In the genomic region with DNA sequence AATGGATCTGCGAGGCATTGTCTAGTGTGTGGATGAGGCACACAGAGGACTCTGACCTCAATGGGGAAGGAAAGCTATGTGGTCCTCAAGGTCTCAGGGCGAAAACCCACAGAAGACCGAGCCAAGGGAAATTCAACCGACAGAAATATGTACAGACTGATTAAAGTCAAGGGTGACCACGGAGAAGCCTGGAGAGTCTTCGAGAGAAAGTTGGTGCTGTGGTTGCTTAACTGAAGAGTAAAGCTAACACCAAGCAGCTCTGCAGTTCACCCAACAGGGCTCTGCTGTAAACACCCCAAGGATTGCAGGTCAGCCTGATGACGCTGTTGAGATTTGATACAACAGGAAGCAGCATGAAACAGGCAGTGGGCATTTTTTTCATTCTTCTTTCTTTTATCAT, we compare ENCODE assay signal across 17 mouse cellular contexts. TPM values are rescaled to one million over a fixed set of nuclear protein-coding genes. Genes with fewer than 3 reads are reported as not detected.
DNase-seq lines count a peak whose midpoint lies in the region; ATAC-seq lines count a peak whose summit lies in the region.
"Had no signal": no experiment of that assay in that cellular context is flagged by ENCODE, and none has a peak within 500 bp of the region (broad histone marks: within the 10 kb centered on the region; RNA-seq: fewer than 3 reads in every experiment).

No protein-coding gene starts in this region.

- no peak overlapping the region for H3K4me2 ChIP-seq in liver, embryonic 15.5 days
- H3K4me2 ChIP-seq: heart, embryonic 12.5 days; hindbrain, embryonic 12.5 days; lung, embryonic 14.5 days had no signal

- H3K27me3 ChIP-seq in liver, embryonic 15.5 days: no peaks in the 10 kb centered on the region
- H3K27me3 ChIP-seq: heart, embryonic 12.5 days; hindbrain, embryonic 12.5 days had no signal

- H3K9me3 ChIP-seq in liver, embryonic 15.5 days (replicated peaks): no peaks in the 10 kb centered on the region
- H3K9me3 ChIP-seq: forebrain, embryonic 10.5 days; heart, embryonic 12.5 days; hindbrain, embryonic 12.5 days had no signal

- H3K27ac ChIP-seq in liver, embryonic 15.5 days (replicated peaks): peak overlapping the region; percentile 45; the same call in 1 of the 2 replicates
- H3K27ac ChIP-seq: forebrain, embryonic 10.5 days; hindbrain, embryonic 12.5 days; stomach, postnatal 0 days had no signal

- ATAC-seq in liver, embryonic 15.5 days (ENCODE audit: insufficient read depth): no peak
- ATAC-seq: intestine, embryonic 16.5 days had no signal

- no peak overlapping the region for H3K9ac ChIP-seq in liver, embryonic 15.5 days
- H3K9ac ChIP-seq: heart, embryonic 12.5 days; hindbrain, embryonic 12.5 days; lung, embryonic 14.5 days had no signal

- WGBS in liver, embryonic 15.5 days (ENCODE audit: insufficient replicate concordance): 19% methylated on average over 7 of the region's 7 CpGs

- intact Hi-C loops in gastrocnemius, postnatal 36 days (cut with DNase I): no loop called here

- no peaks in the 10 kb centered on the region for H3K36me3 ChIP-seq in liver, embryonic 15.5 days (replicated peaks)
- H3K36me3 ChIP-seq: forebrain, embryonic 10.5 days; hindbrain, embryonic 12.5 days had no signal

- H3K4me1 ChIP-seq in liver, embryonic 15.5 days (replicated peaks): peaks cover 18% of the 10 kb centered on the region
- H3K4me1 ChIP-seq: forebrain, embryonic 10.5 days; hindbrain, embryonic 12.5 days had no signal

- DNase-seq in lung, adult 18-20 months: peak; percentile 40 to 57
- no peak for DNase-seq in lung, postnatal 4 days
- DNase-seq in T-cell, adult 2 months (ENCODE audit: low spot score): peak; percentile 79
- DNase-seq in naive thymus-derived CD4-positive, alpha-beta T cell, adult 2 months (ENCODE audit: low read depth): peak; percentile 71
- no peak for DNase-seq in gastrocnemius, postnatal 36 days
- no peak for DNase-seq in urinary bladder, postnatal 25 days (ENCODE audit: low spot score)
- no peak for DNase-seq in cerebellum, adult 11 months
- DNase-seq: adrenal gland, postnatal 36 days; cerebellum, adult 8-10 months; lung, embryonic 14.5 days; thymus, postnatal 4 days had no signal

- no peak overlapping the region for H3K4me3 ChIP-seq in liver, embryonic 15.5 days (replicated peaks)
- H3K4me3 ChIP-seq: forebrain, embryonic 10.5 days; heart, embryonic 12.5 days; hindbrain, embryonic 12.5 days had no signal

RNA-seq across cellular contexts. Expression of a gene that starts 14.3 kb away (rescaled TPM):
- polyA plus RNA-seq in liver, embryonic 15.5 days (2015; fragmentation: Nextera tagmentation; extraction: Ambion mirVana): 6.5 and 6.6 TPM in 2 replicates
- 10 to 100 TPM; 17.7 to 18.6 TPM for total RNA-seq in gastrocnemius, postnatal 36 days (2021)

Comparison
In these comparisons a context has a peak if more than half of its experiments do, and no peak if none do; other contexts are left out.
1. DNase-seq: peak in lung, adult 18-20 months (2 of 2), T-cell, adult 2 months (single experiment) and naive thymus-derived CD4-positive, alpha-beta T cell, adult 2 months (single experiment); none in lung, postnatal 4 days (0 of 2), gastrocnemius, postnatal 36 days (0 of 2), urinary bladder, postnatal 25 days (single experiment) and cerebellum, adult 11 months (single experiment).